Mouse (Mus musculus) heart, adult 2 months (tissue): ENCODE measurements around the gene Eps8l2. TPM values are rescaled to one million over a fixed set of nuclear protein-coding genes. Genes with fewer than 3 reads are reported as not detected.

ENCODE experiments used
- DNase-seq, 2 experiments: peaks; one replicate each; pipeline ENCODE4 v3.0.0; 2021
- H3K27ac ChIP-seq: fragments of 200-600 bp; 2 replicates; pipeline ENCODE4 v1.8.1; 2022
- H3K27me3 ChIP-seq: fragments of 200-500 bp; 2 replicates; pipeline ENCODE4 v1.6.1; 2012; ENCODE audit warnings: mild to moderate bottlenecking, low read length, inconsistent platforms, mixed read lengths; ENCODE audit not compliant: control insufficient read depth, insufficient read depth
- H3K36me3 ChIP-seq: fragments of 200-500 bp; 2 replicates; pipeline ENCODE4 v1.6.1; 2012; ENCODE audit warnings: low read length, inconsistent platforms; ENCODE audit not compliant: control insufficient read depth, insufficient read depth
- H3K4me1 ChIP-seq: fragments of 200-500 bp; 2 replicates; pipeline ENCODE4 v1.6.1; 2011; ENCODE audit warnings: low read length; ENCODE audit not compliant: control insufficient read depth, insufficient read depth
- H3K4me3 ChIP-seq: fragments of 200-600 bp; 2 replicates; pipeline ENCODE4 v1.8.1; 2022
- H3K79me2 ChIP-seq: fragments of 200-500 bp; replicated peaks from 2 replicates; pipeline ENCODE4 v1.6.1; 2012; ENCODE audit warnings: mild to moderate bottlenecking, inconsistent platforms, low read length, moderate library complexity, mixed read lengths; ENCODE audit not compliant: control insufficient read depth, insufficient read depth
- H3K9ac ChIP-seq: fragments of 200-500 bp; 2 replicates; pipeline ENCODE4 v1.6.1; 2012; ENCODE audit warnings: low read depth, mild to moderate bottlenecking, control low read depth, inconsistent platforms, low read length, mixed read lengths
- CTCF ChIP-seq: fragments of 200-600 bp; IDR thresholded peaks from 2 replicates; pipeline ENCODE4 v1.8.1; 2022; ENCODE audit warnings: antibody characterized with exemption, mild to moderate bottlenecking, moderate library complexity
- EP300 ChIP-seq: fragments of 200-500 bp; IDR thresholded peaks from 2 replicates; pipeline ENCODE4 v1.6.1; 2011; ENCODE audit warnings: low read depth, low read length, control low read depth; ENCODE audit not compliant: insufficient read depth
- POLR2A ChIP-seq: fragments of 200-500 bp; IDR thresholded peaks from 2 replicates; pipeline ENCODE4 v1.6.1; 2011; ENCODE audit warnings: mild to moderate bottlenecking, low read depth, low read length, control low read depth; ENCODE audit not compliant: insufficient read depth
- WGBS: fragments of 180-500 bp; shearing (Covaris S2); methylation state at CpG from one replicate; pipeline ENCODE4 v1.1.7; 2018; 5-methylcytosine and 5-hydroxymethylcytosine counted together
- intact Hi-C: fragments of 180-260 bp; cut with DNase I; formaldehyde crosslinking; loops from one replicate; pipeline ENCODE4 v1.15.1; 2025
- polyA plus RNA-seq: library from polyadenylated mRNA; depleted of rRNA; stranded (reverse); fragments of >200 nt; gene quantifications from 2 replicates; pipeline ENCODE4 v1.2.3, GENCODE M21; 2012
- total RNA-seq, 2 experiments: library from RNA; stranded (reverse); gene quantifications; 2 replicates each; pipeline ENCODE4 v1.2.3; 2021

Gene Eps8l2
- total and polyA plus RNA-seq, 3 experiments, result 3.8 to 8.9 (median 4.3) TPM

DNA sequence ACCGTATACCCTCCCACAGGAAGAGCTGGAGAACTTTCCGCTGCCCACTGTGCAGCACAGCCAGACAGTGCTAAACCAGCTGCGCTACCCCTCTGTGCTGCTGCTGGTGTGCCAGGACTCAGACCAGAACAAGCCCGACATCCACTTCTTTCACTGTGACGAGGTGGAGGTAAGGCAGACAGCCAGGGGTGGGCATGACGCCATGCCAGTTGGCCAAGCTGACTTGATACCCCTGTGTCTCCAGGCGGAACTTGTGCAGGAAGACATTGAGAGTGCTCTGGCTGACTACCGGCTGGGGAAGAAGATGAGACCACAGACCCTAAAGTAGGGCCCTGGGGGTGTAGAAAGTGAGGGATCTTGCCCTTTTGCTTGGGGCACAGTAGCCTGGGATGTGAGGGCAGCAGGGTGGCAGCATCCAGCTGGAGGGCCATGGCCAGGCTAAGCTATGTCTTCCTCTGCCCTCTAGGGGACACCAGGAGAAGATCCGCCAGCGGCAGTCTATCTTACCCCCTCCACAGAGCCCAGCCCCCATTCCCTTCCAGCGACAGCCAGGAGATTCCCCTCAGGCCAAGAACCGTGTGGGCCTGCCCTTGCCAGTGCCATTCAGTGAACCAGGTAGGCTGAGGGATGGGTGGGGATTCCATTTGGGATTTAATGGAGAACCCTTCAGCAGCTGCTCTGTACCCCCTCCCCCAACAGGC lies 17.1 kb downstream of the Eps8l2 start:
- DNase-seq, result no peak
- Histone ChIP-seq H3K36me3 (no peaks in the 10 kb centered on the region), H3K4me1 (no peaks in the 10 kb centered on the region), H3K9ac (no peak overlapping the region), H3K27ac (no peak overlapping the region), H3K27me3 (peaks cover 2% of the 10 kb centered on the region), H3K79me2 (no peaks in the 10 kb centered on the region), H3K4me3 (no peak overlapping the region)
- no peak for TF ChIP-seq POLR2A
- TF ChIP-seq EP300, result no peak
- peak; percentile 31 for TF ChIP-seq CTCF
- WGBS, result 57% methylated on average over 12 of the region's 12 CpGs
- intact Hi-C loops, result no loop called here

DNA sequence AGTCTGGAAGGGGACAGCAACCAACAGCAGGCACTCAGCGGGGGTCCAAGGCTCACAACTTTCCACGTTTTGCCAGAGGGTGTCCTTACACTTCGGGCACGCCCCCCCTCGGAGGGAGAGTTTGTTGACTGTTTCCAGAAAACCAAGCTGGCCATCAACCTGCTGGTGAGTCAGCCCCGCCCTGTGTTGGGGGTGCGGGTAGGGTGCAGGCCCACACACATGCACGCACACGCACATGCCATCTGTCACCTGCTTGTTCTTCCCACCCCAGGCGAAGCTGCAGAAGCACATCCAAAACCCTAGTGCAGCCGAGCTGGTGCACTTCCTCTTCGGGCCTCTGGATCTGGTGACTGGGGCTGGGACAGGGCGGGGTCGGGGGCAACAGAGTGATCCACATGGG lies 18.3 kb downstream of the Eps8l2 start:
- no peak for TF ChIP-seq CTCF
- H3K4me1 ChIP-seq, result no peaks in the 10 kb centered on the region
- H3K36me3 ChIP-seq, result no peaks in the 10 kb centered on the region
- no peak overlapping the region for H3K4me3 ChIP-seq
- WGBS, result 72% methylated on average over 14 of the region's 14 CpGs
- DNase-seq, result no peak
- intact Hi-C loops, result no loop called here
- no peak overlapping the region for H3K9ac ChIP-seq
- no peaks in the 10 kb centered on the region for H3K79me2 ChIP-seq
- no peak overlapping the region for H3K27ac ChIP-seq
- H3K27me3 ChIP-seq, result peaks cover 2% of the 10 kb centered on the region

DNA sequence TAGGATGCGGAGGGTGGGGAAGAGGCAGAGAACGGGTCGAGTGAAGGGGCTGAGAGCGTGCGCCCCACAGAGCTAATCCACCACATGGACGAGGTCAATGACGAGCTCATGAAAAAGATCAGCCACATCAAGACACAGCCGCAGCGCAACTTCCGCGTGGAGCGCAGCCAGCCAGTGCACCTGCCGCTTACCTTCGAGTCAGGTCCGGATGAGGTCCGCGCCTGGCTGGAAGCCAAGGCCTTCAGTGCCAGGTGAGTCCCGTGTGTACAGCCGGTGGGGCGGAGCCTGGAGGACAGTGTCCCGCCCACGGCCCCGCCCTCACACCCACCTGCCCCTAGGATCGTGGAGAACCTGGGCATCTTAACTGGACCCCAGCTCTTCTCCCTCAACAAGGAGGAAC lies 22.8 kb downstream of the Eps8l2 start:
- Histone ChIP-seq H3K4me3 (no peak overlapping the region), H3K4me1 (no peaks in the 10 kb centered on the region), H3K36me3 (no peaks in the 10 kb centered on the region), H3K79me2 (no peaks in the 10 kb centered on the region), H3K9ac (no peak overlapping the region), H3K27ac (no peak overlapping the region), H3K27me3 (peaks cover 2% of the 10 kb centered on the region)
- 19% methylated on average over 24 of the region's 24 CpGs for WGBS
- TF ChIP-seq CTCF, result no peak
- TF ChIP-seq EP300, result no peak
- no peak for TF ChIP-seq POLR2A
- no peak for DNase-seq
- intact Hi-C loops, result loop anchor here (5.0 kb wide), 1 partner anchor 134 kb away; the partner anchor contains the start of gene Phrf1

DNA sequence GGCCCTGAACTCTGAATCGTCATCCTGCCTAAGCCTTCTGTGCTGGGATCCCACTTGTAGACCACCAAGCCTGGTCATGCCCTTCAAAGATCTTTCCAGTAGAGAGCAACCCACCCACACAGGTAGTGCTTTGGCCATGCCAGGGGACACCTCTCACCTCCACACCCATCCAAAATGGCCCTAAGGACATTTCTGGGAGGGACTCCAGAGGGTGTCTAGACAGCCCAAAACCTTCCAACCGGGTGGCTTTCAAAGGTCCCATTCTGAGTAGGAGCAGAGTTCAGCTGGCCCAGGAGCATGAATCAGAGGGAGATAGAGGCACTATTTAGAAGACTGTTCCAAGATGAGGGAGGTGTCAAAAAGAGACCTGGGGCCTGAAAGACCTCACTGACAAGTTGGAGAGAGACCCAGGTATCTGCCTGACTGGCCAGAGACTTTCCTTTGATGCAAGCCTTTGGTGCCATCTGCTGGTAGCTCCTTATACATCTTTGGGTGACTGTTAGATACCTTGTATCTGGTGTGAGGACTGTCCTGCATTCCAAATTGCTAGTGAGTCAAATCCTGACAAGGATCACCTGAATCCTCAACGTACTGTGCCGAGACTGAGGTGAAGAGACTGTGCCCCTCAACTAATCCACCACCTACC lies 24.5 kb downstream of the Eps8l2 start:
- no peaks in the 10 kb centered on the region for H3K4me1 ChIP-seq
- peak; percentile 44 to 52 for DNase-seq
- intact Hi-C loops, result loop anchor here (1.0 to 5.0 kb wide), 2 partner anchors 98 to 136 kb away; partner anchors contain the start of gene Phrf1
- WGBS, result 50% methylated on average over 4 of the region's 4 CpGs
- no peak overlapping the region for H3K9ac ChIP-seq
- TF ChIP-seq POLR2A (no peak), CTCF (peak; percentile 85)
- no peaks in the 10 kb centered on the region for H3K36me3 ChIP-seq
- H3K27ac ChIP-seq, result no peak overlapping the region
- H3K4me3 ChIP-seq, result no peak overlapping the region
- no peaks in the 10 kb centered on the region for H3K27me3 ChIP-seq
- H3K79me2 ChIP-seq, result no peaks in the 10 kb centered on the region

DNA sequence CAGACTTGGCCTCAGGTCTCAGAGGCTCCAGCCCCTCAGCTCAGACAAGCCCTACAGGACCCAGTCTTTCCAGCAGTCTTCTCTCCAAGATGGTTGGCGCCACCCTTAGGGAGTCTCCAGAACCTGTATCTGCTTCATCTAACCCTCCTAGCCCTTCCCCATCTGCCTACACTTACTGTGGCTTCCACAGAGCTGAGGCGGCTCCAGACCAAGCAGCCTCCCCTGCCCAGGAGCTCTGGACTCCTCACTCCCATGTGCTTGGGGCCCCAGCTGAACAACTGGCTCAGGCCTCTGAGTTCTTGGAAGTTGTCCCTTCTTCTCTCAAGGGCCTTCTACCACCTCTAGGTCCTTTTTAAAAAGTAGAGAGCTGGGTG lies 25.1 kb downstream of the Eps8l2 start:
- no peaks in the 10 kb centered on the region for H3K27me3 ChIP-seq
- TF ChIP-seq POLR2A (no peak), CTCF (no peak; the same call in 1 of the 2 replicates), EP300 (no peak)
- WGBS, result 47% methylated on average over 2 of the region's 2 CpGs

DNA sequence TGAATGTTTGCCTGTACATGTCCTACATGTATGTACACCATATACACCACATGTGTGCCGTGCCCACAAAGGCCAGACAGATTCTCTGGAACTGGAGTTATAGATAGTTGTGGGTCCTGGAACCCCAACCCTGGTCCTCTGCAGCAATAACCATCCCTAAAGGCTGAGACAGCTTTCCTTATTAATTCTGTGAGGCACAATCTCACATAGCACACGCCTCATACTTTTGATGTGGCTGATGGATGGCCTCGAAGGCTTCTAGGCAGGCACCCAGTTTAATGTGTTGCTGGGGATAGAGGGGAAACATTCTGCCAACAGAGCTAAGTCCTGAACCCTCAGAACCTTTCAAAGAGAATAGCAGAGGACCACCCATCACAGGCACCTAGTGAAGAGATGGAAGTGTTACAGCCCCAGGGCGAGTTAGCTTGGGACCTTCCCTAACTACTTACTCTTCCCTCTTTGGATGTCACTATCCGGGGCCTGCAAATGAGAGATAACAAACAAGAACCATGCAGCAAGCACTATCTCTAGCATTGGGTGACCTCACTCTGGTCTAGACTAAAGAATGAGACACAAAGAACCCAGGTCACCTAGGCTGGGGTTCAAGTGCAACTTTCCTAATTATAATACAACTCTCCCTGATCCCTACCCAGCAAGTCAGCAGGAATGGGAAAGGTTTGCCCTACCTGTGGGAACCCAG lies 25.8 kb downstream of the Eps8l2 start:
- no peak for TF ChIP-seq EP300
- TF ChIP-seq CTCF, result no peak
- intact Hi-C loops, result loop anchor here (5.0 kb wide), 1 partner anchor 137 kb away; the partner anchor contains the start of gene Phrf1
- Histone ChIP-seq H3K4me1 (no peaks in the 10 kb centered on the region), H3K79me2 (no peaks in the 10 kb centered on the region), H3K27ac (no peak overlapping the region), H3K9ac (no peak overlapping the region), H3K27me3 (no peaks in the 10 kb centered on the region), H3K4me3 (no peak overlapping the region), H3K36me3 (no peaks in the 10 kb centered on the region)
- DNase-seq, result no peak
- 60% methylated on average over 5 of the region's 5 CpGs for WGBS

More for the DNA sequence above, 25.1 kb downstream of the Eps8l2 start:
- intact Hi-C loops, result loop anchor here (1.0 to 5.0 kb wide), 2 partner anchors 98 to 136 kb away; partner anchors contain the start of gene Phrf1
- Histone ChIP-seq H3K9ac (no peak overlapping the region), H3K4me3 (no peak overlapping the region), H3K79me2 (no peaks in the 10 kb centered on the region), H3K36me3 (no peaks in the 10 kb centered on the region), H3K27ac (no peak overlapping the region), H3K4me1 (no peaks in the 10 kb centered on the region)
- no peak for DNase-seq
